Mouse (Mus musculus): ENCODE measurements around the gene Armc3. TPM values are rescaled to one million over a fixed set of nuclear protein-coding genes. Genes with fewer than 3 reads are reported as not detected.

Gene Armc3
- total RNA-seq, 2 experiments from 2014 or later, result not detected

GRCm38 (mm10) chr2:19344636-19345413, 145.7 kb downstream of the Armc3 start:
- intact Hi-C loops (cut with DNase I), result loop anchor here (10.0 kb wide), 1 partner anchor 1320 kb away; no protein-coding TSS in a partner anchor

GRCm38 (mm10) chr2:19345414-19345964, 146.4 kb downstream of the Armc3 start:
- intact Hi-C loops (cut with DNase I), result loop anchor here (10.0 kb wide), 1 partner anchor 1321 kb away; no protein-coding TSS in a partner anchor
- DNase-seq, result no peak

More at GRCm38 (mm10) chr2:19344636-19345413, 145.7 kb downstream of the Armc3 start:
- peak; percentile 74 to 79 for DNase-seq

GRCm38 (mm10) chr2:19348454-19348853, 149.4 kb downstream of the Armc3 start:
- intact Hi-C loops (cut with DNase I), result loop anchor here (10.0 kb wide), 1 partner anchor 1324 kb away; no protein-coding TSS in a partner anchor
- DNase-seq, result no peak

GRCm38 (mm10) chr2:19350167-19350566, 151.1 kb downstream of the Armc3 start:
- no peak for DNase-seq

GRCm38 (mm10) chr2:19351615-19352253, 152.6 kb downstream of the Armc3 start:
- DNase-seq, result no peak
- intact Hi-C loops (cut with DNase I), result no loop called here

More at GRCm38 (mm10) chr2:19350167-19350566, 151.1 kb downstream of the Armc3 start:
- intact Hi-C loops (cut with DNase I), result no loop called here

- intact Hi-C loops (cut with DNase I), result no loop called here
- DNase-seq, result no peak
These were observed 154.1 kb downstream of the Armc3 start for GRCm38 (mm10) chr2:19353158-19353557.

Other genes with a start within 250 kb of the Armc3 start
- gene Pip4k2a, start 201.2 kb upstream of the Armc3 start, total RNA-seq (2021), result 1 to 10 TPM; 3.6 to 4.8 TPM
- not detected for gene 4930426L09Rik, start 201.0 kb upstream of the Armc3 start, total RNA-seq (2021)
- 10 to 100 TPM; 14.7 to 16.3 TPM for gene Msrb2, start 172.1 kb downstream of the Armc3 start, total RNA-seq (2021)
- gene Ptf1a, start 246.4 kb downstream of the Armc3 start, total RNA-seq (2021), result not detected

All from gastrocnemius, postnatal 36 days (tissue).